Mouse (Mus musculus): Measurements from ENCODE around the gene Gas1. TPM values are rescaled to one million over a fixed set of nuclear protein-coding genes. Genes with fewer than 3 reads are reported as not detected.

The Gas1 gene
- polyA plus RNA-seq, 1 experiment from 2014 or later, result 35.4 TPM

- WGBS, result 50% methylated on average over 10 of the region's 10 CpGs
- Histone ChIP-seq H3K4me3 (replicated peaks; ENCODE audit: low read length) (no peak overlapping the region), H3K9ac (ENCODE audit: low read length) (no peak overlapping the region), H3K36me3 (ENCODE audit: control insufficient read depth, insufficient read depth, low read length) (no peaks in the 10 kb centered on the region), H3K4me2 (ENCODE audit: low read depth, low read length) (no peak overlapping the region), H3K4me1 (ENCODE audit: control insufficient read depth, insufficient read depth, low read length) (no peaks in the 10 kb centered on the region), H3K27me3 (ENCODE audit: control insufficient read depth, insufficient read depth, low read length) (no peaks in the 10 kb centered on the region; the same call in 1 of the 2 replicates), H3K9me3 (replicated peaks; ENCODE audit: control insufficient read depth, low read length) (no peaks in the 10 kb centered on the region), H3K27ac (ENCODE audit: low read length) (no peak overlapping the region)
- no peak for ATAC-seq (ENCODE audit: insufficient read depth, low FRiP score)
Measured at GRCm38 (mm10) chr13:60133716-60134438, 43.3 kb downstream of the Gas1 start.

DNA sequence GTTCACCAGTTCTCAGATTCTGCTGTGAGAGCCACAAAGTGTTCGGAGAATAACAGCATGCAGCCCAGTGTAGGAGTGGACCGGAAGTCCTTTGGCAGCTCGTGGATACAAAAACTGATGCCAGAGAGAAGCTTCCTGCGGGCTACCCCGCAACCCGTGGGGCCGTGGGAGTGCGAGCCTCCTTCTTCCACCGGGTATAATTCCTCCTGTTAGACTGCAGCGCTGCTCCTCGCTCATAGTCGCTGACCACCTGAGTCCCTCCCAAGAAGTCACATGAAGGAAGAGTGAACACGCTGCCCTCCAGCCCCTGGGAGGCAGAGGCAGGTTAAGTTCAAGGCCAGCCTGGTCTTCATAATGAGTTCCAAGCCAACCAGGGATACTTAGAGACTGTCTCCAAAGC lies 45.4 kb downstream of the Gas1 start:
- Histone ChIP-seq H3K9me3 (replicated peaks; ENCODE audit: control insufficient read depth, low read length) (no peaks in the 10 kb centered on the region), H3K4me1 (ENCODE audit: control insufficient read depth, insufficient read depth, low read length) (no peaks in the 10 kb centered on the region), H3K27me3 (ENCODE audit: control insufficient read depth, insufficient read depth, low read length) (peaks cover 6% of the 10 kb centered on the region), H3K4me2 (ENCODE audit: low read depth, low read length) (no peak overlapping the region), H3K4me3 (replicated peaks; ENCODE audit: low read length) (no peak overlapping the region), H3K9ac (ENCODE audit: low read length) (no peak overlapping the region), H3K27ac (ENCODE audit: low read length) (no peak overlapping the region), H3K36me3 (ENCODE audit: control insufficient read depth, insufficient read depth, low read length) (no peaks in the 10 kb centered on the region)
- 60% methylated on average over 13 of the region's 13 CpGs for WGBS
- no peak for ATAC-seq (ENCODE audit: insufficient read depth, low FRiP score)

DNA sequence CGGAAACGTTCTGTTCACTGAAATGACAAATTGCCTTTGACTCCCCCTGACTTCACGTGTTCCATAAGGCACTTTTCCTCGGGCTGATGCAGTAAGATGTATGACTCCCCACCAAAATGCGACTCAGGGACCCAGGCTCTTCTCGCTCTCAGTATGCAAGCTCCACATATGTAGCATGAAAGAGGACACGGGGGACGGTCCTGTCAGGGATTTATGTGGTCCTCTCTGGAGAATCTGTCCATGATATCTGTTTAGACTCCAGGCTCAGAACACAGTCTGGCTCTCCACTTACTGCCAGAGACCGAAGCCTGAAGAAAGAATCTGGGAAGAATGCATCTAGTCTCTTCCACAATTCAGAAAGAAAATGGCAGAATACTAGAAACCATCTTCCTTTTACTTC lies 47.6 kb downstream of the Gas1 start:
- Histone ChIP-seq H3K4me1 (ENCODE audit: control insufficient read depth, insufficient read depth, low read length) (no peaks in the 10 kb centered on the region), H3K27ac (ENCODE audit: low read length) (no peak overlapping the region), H3K9ac (ENCODE audit: low read length) (no peak overlapping the region), H3K9me3 (replicated peaks; ENCODE audit: control insufficient read depth, low read length) (no peaks in the 10 kb centered on the region), H3K4me2 (ENCODE audit: low read depth, low read length) (no peak overlapping the region), H3K36me3 (ENCODE audit: control insufficient read depth, insufficient read depth, low read length) (no peaks in the 10 kb centered on the region), H3K27me3 (ENCODE audit: control insufficient read depth, insufficient read depth, low read length) (peaks cover 7% of the 10 kb centered on the region), H3K4me3 (replicated peaks; ENCODE audit: low read length) (no peak overlapping the region)
- WGBS, result 36% methylated on average over 9 of the region's 9 CpGs
- ATAC-seq (ENCODE audit: insufficient read depth, low FRiP score), result no peak

DNA sequence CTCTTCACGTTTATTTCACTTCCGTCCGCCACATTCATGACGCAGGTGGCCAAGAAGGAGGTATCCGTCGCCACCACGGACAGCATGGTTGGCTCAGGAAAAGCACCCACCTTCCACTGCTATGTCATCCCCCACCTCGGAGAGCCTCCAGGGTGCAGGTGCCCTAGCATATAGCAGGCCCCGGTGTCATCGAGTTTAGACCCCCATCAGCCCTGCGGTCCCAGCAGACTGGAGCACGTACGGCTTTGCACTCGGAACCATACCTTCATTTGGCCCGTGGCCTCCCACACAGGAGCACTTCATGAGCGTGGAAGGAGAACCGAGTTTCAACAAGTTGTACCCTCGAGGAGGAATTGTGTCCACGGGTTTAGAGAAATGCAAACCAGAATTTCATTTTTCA lies 50.8 kb downstream of the Gas1 start:
- H3K27me3 ChIP-seq (ENCODE audit: control insufficient read depth, insufficient read depth, low read length), result peaks cover 7% of the 10 kb centered on the region
- no peak overlapping the region for H3K9ac ChIP-seq (ENCODE audit: low read length)
- H3K4me1 ChIP-seq (ENCODE audit: control insufficient read depth, insufficient read depth, low read length), result no peaks in the 10 kb centered on the region
- no peaks in the 10 kb centered on the region for H3K9me3 ChIP-seq (replicated peaks; ENCODE audit: control insufficient read depth, low read length)
- H3K4me3 ChIP-seq (replicated peaks; ENCODE audit: low read length), result no peak overlapping the region
- no peaks in the 10 kb centered on the region for H3K36me3 ChIP-seq (ENCODE audit: control insufficient read depth, insufficient read depth, low read length)
- H3K4me2 ChIP-seq (ENCODE audit: low read depth, low read length), result no peak overlapping the region
- H3K27ac ChIP-seq (ENCODE audit: low read length), result no peak overlapping the region
- ATAC-seq (ENCODE audit: insufficient read depth, low FRiP score), result no peak
- whole genome bisulfite sequencing, result 60% methylated on average over 19 of the region's 19 CpGs

DNA sequence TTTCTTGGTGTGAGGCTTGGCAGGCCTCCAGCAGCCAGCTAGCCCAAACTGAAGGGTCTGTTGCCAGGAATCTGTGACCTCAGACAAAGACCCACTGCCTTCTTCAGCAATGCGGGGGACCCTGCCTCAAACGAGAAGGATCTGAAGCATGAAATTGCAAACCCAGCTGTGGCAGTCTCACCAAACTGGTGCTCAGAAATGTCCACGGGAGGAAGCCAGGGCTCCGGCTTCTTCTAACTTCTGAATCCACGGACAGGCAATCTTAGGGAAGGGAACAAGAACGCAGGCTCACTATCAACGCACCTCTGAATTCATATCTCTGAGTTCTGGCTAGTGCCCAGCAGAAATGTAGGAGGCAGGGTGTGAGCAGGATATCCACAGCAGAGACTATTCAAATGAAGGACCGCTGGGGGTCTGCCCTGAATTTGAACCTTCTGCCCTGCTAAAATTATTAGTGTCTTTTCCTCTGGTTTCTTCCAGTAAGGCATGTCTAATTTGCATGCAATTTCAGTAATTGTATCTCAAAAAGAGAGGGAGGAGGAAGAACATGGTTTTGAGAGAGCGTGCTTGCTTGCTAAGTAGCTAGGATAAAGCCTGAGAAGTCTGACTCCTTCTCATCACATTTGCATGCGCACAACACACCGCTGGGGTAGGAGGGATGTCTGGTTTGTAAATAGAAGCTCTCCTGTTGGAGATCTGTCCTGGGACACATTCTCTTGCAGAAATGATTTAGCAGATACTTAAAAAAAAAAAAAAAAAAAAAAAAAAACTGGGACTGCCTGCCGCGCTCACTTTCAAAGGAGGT lies 51.5 kb downstream of the Gas1 start:
- no peaks in the 10 kb centered on the region for H3K4me1 ChIP-seq (ENCODE audit: control insufficient read depth, insufficient read depth, low read length)
- H3K27me3 ChIP-seq (ENCODE audit: control insufficient read depth, insufficient read depth, low read length), result peaks cover 7% of the 10 kb centered on the region
- ATAC-seq (ENCODE audit: insufficient read depth, low FRiP score), result no peak
- no peaks in the 10 kb centered on the region for H3K9me3 ChIP-seq (replicated peaks; ENCODE audit: control insufficient read depth, low read length)
- no peak overlapping the region for H3K4me2 ChIP-seq (ENCODE audit: low read depth, low read length)
- no peak overlapping the region for H3K27ac ChIP-seq (ENCODE audit: low read length)
- WGBS, result 50% methylated on average over 13 of the region's 13 CpGs
- no peaks in the 10 kb centered on the region for H3K36me3 ChIP-seq (ENCODE audit: control insufficient read depth, insufficient read depth, low read length)
- no peak overlapping the region for H3K4me3 ChIP-seq (replicated peaks; ENCODE audit: low read length)
- H3K9ac ChIP-seq (ENCODE audit: low read length), result no peak overlapping the region

- Histone ChIP-seq H3K9ac (ENCODE audit: low read length) (no peak overlapping the region), H3K4me1 (ENCODE audit: control insufficient read depth, insufficient read depth, low read length) (no peaks in the 10 kb centered on the region), H3K4me2 (ENCODE audit: low read depth, low read length) (no peak overlapping the region), H3K9me3 (replicated peaks; ENCODE audit: control insufficient read depth, low read length) (no peaks in the 10 kb centered on the region), H3K4me3 (replicated peaks; ENCODE audit: low read length) (no peak overlapping the region), H3K27me3 (ENCODE audit: control insufficient read depth, insufficient read depth, low read length) (peaks cover 7% of the 10 kb centered on the region), H3K36me3 (ENCODE audit: control insufficient read depth, insufficient read depth, low read length) (no peaks in the 10 kb centered on the region), H3K27ac (ENCODE audit: low read length) (no peak overlapping the region)
- 47% methylated on average over 3 of the region's 3 CpGs for WGBS
- ATAC-seq (ENCODE audit: insufficient read depth, low FRiP score), result no peak
Measured at GRCm38 (mm10) chr13:60125020-60125419, 52.1 kb downstream of the Gas1 start.

DNA sequence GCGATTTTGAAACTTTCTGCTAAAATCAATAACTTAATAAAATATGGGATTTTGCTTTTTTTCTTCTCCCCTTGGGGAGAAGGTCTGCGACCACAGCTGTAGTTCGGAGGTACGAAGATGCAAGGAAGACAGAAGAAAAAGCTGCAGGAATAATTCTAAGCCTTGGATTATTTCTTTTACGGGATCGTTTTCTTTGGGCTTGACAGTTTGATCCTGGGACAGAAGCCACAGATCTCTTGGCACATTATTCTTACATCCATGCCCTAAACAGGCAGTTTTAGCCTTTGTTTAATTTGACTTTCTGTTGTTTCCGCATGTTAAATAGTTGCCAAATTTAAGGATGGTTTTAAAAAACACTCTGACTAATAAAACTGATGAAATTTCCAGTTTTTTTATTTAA lies 52.7 kb downstream of the Gas1 start:
- Histone ChIP-seq H3K9ac (ENCODE audit: low read length) (no peak overlapping the region), H3K4me3 (replicated peaks; ENCODE audit: low read length) (no peak overlapping the region), H3K36me3 (ENCODE audit: control insufficient read depth, insufficient read depth, low read length) (no peaks in the 10 kb centered on the region), H3K27me3 (ENCODE audit: control insufficient read depth, insufficient read depth, low read length) (peaks cover 7% of the 10 kb centered on the region), H3K9me3 (replicated peaks; ENCODE audit: control insufficient read depth, low read length) (no peaks in the 10 kb centered on the region), H3K27ac (ENCODE audit: low read length) (no peak overlapping the region), H3K4me1 (ENCODE audit: control insufficient read depth, insufficient read depth, low read length) (no peaks in the 10 kb centered on the region), H3K4me2 (ENCODE audit: low read depth, low read length) (no peak overlapping the region)
- no peak for ATAC-seq (ENCODE audit: insufficient read depth, low FRiP score)
- WGBS, result 59% methylated on average over 7 of the region's 7 CpGs
